Mouse (Mus musculus): ENCODE results near the gene Scaf8. TPM values are rescaled to one million over a fixed set of nuclear protein-coding genes. Genes with fewer than 3 reads are reported as not detected.
A peak's percentile ranks its signal among the peaks of the same experiment; 100 is the strongest.

Scaf8 gene
- total RNA-seq, 2 experiments from 2014 or later, result 27.1 to 45.1 TPM

- no peak for ATAC-seq (replicated peaks; ENCODE audit: low FRiP score, poor library complexity, severe bottlenecking)
Measured at GRCm38 (mm10) chr17:3244881-3245739, 130.3 kb downstream of the Scaf8 start.

- ATAC-seq (replicated peaks; ENCODE audit: low FRiP score, poor library complexity, severe bottlenecking), result 0 out of 2 replicates have a peak, but pooled peaks have one; percentile 43
Measured at GRCm38 (mm10) chr17:3246665-3247370, 132.0 kb downstream of the Scaf8 start.

Other genes with a start within 250 kb of the Scaf8 start
- 2.9 and 3.5 TPM in 2 replicates for gene Tiam2, start 211.6 kb downstream of the Scaf8 start, total RNA-seq (2015; ENCODE audit: low replicate concordance)
- gene Tiam2, start 211.6 kb downstream of the Scaf8 start, total RNA-seq (2017; ENCODE audit: low replicate concordance), result 1.1 and 4.4 TPM in 2 replicates